Mouse (Mus musculus) brain, embryonic 14.5 days (tissue): ENCODE results near the gene Alox8. TPM values are rescaled to one million over a fixed set of nuclear protein-coding genes. Genes with fewer than 3 reads are reported as not detected.
A peak's percentile ranks its signal among the peaks of the same experiment; 100 is the strongest.

Experiments used
- DNase-seq: peaks from one replicate; pipeline ENCODE4 v3.0.0-alpha.2; 2011; ENCODE audit warnings: low read depth
- CTCF ChIP-seq: fragments of 200-500 bp; IDR thresholded peaks from 2 replicates; pipeline ENCODE4 v1.5.1; 2012; ENCODE audit warnings: inconsistent platforms, mild to moderate bottlenecking, moderate library complexity, borderline replicate concordance; ENCODE audit not compliant: insufficient read depth, insufficient read length; ENCODE audit errors: extremely low read depth
- POLR2A ChIP-seq: fragments of 200-500 bp; IDR thresholded peaks from 2 replicates; pipeline ENCODE4 v1.6.1; 2012; ENCODE audit warnings: mild to moderate bottlenecking, inconsistent platforms, borderline replicate concordance; ENCODE audit not compliant: poor library complexity, insufficient read depth, insufficient read length, severe bottlenecking; ENCODE audit errors: extremely low read depth
- polyA plus RNA-seq: library from polyadenylated mRNA; depleted of rRNA; stranded (reverse); fragments of >200 nt; gene quantifications from 2 replicates; pipeline ENCODE4 v1.2.3, GENCODE M21; 2012

The Alox8 gene
- polyA plus RNA-seq, 1 experiment: 0.25 TPM

DNA sequence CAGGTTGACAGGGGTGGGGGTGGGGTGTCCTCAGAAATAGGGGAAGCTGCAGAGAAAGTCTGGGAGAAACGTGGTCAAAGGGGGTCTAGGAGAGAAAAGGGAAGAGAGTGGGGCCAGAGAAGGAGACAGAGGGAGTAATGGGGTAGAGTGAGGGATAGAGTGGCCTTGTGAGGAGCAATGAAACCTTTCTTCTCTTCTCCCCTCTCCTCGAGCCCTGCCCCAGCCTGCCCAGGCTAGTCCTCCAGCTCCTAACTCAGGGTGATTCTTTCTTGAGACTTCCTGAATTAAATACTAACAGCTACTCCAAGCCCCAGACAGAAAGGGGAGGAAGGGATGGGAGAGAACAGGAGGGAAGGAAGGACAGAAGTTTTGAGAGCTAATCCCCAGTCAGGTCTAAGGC is 21.0 kb upstream of the Alox8 start:
- TF ChIP-seq POLR2A: no peak
- no peak for TF ChIP-seq CTCF
- no peak for DNase-seq

DNA sequence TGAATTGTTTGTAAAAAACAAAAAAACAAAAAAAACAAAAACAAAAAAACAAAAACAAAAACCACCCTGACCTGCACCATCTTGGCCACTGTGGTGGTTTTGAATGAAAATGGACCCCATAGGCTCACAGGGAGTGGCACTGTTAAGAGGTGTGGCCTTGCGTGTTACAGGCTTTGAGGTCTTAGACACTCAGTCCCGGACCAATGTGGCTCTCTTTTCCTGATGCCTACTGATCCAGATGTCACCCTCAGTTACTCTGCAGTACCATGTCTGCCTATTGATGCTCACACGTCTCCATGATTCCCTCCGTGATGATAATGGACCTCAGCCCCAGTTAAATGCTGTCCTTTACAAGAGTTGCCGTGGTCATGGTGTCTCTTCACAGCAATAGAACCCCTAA is 19.8 kb upstream of the Alox8 start:
- TF ChIP-seq CTCF: no peak
- no peak for TF ChIP-seq POLR2A
- DNase-seq: no peak

DNA sequence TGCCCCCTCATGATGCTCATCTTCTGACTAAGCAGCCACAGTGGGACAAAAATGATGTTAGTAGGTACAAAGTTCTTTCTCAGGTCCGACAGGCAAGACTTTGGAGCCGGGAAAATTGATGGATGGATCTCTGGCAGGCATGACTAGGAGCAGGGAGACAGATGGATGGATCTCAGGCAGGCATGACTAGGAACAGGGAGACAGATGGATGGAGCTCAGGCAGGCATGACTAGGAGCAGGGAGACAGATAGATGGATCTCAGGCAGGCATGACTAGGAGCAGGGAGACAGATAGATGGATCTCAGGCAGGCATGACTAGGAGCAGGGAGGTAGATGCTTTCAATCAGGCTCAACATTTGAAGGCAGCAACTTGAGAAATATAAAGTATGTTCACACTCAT is 13.8 kb upstream of the Alox8 start:
- peak; percentile 92 for DNase-seq
- TF ChIP-seq POLR2A (no peak), CTCF (no peak)

DNA sequence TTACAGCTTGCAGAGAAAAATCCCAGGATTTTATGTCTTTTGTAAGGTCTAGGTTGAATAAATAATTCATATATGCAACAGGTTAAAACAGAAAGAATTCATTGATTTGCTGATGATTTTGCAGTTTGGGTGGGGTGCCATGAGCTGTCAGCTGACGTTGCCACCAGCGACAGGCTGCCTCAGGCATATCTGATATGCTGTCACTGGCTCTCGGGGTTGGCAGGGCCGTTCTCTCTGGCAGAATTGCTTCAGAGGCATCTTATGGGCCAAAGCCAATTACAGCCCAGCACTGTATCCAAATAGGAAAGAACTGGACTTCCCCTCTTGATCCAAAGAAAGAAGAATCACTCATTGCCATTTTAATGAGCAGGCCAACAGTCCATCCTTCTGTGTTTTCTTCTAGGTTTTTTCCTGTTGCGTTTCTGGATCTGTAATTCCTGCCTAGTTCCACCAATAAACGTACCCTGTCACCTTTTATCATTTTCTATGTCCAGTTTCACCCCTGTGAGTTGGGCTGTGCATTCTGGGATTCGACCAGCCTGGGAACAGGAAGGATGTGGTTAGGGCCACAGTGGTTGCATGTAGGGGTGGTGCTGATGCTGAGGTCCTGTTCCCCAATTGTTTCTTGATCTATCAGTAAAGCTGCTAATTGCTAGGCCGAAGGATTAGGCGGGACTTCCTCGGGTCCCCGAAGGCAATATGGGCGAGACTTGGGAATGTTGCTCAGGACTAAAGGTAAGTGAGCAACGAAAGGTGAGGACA is 5.0 kb upstream of the Alox8 start:
- TF ChIP-seq CTCF (no peak), POLR2A (no peak)

DNA sequence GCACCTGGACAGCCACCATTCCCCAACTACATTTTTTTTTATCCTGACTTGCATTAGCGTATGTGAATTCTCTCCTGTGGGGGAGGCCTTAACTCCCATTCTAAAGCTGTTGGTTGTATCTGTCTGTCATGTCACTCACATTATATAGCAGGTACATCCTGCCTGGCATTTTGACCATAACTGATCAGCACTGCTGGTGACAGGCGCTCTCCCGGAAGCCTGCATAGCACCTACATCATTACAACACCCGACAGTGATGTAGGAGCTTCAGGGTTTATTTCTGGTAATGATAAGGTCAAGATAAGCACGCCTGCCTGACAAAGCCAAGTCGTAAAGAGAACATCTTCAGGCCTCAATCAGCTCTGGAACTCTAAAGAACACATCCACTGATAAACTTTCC is 2.6 kb upstream of the Alox8 start:
- no peak for TF ChIP-seq POLR2A
- no peak for TF ChIP-seq CTCF
- DNase-seq: no peak

More for the DNA sequence above, 5.0 kb upstream of the Alox8 start:
- DNase-seq: no peak

DNA sequence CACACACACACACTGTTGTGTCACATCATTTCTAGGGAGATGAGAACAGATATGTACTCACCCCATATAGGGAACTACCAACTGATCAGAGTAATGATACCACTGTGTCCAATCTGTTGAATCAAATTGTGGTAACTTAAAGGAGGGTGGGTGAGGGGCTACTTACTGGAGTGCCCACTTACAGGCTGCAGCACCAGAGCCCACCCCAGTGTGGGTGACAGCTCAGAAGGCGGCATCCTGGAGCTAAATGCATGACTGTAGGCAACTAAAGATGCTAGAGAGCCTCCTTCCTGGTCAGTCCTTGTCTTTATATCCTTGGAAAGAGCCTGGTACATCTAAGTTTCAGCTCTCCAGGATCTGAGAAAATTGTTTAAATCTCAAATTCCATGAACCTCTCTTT is 1.6 kb upstream of the Alox8 start:
- no peak for TF ChIP-seq POLR2A
- no peak for TF ChIP-seq CTCF

DNA sequence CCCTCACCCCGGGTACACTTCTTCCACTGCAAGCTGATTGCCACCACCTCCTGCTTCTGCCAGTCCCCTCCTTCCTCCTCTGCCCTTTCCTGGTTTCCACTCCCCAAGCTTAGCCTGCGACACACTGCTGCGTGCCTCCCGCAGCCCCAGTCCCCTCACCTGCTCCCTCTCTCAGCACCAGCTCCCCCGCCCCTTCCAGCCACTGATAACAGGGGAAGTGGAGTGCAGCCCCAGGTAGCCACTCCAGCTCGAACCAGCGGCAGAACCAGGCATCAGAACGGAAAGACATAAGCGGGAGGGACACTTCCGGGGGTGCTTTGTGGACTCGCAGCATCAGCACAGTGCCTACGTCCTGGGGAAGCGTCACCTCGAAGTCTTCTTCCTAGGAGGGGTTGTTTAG is 449 bp downstream of the Alox8 start:
- no peak for TF ChIP-seq CTCF
- no peak for TF ChIP-seq POLR2A
- peak; percentile 2 for DNase-seq

More for the DNA sequence above, 1.6 kb upstream of the Alox8 start:
- DNase-seq: no peak

DNA sequence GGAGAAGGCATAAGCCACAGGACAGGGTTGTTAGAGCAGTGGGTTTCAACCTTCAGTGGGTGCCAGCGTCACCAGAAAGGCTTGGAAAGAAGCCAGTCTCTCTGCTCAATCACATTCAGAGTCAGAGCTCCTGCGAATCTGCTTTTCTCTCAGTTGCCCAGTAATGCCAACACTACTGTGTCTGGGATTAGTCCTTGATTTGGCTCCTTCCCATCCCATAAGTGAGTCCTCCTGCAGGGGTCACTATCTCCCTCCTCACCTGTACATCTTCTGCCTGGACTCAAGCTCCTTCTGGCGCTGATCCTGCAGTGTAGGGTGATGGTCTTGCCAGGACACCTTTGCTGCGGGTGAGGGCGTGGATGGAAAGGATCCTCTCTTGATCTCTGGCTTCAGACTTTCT is 877 bp downstream of the Alox8 start:
- DNase-seq: peak; percentile 57
- TF ChIP-seq POLR2A (no peak), CTCF (peak; percentile 28; the same call in 1 of the 2 replicates)

DNA sequence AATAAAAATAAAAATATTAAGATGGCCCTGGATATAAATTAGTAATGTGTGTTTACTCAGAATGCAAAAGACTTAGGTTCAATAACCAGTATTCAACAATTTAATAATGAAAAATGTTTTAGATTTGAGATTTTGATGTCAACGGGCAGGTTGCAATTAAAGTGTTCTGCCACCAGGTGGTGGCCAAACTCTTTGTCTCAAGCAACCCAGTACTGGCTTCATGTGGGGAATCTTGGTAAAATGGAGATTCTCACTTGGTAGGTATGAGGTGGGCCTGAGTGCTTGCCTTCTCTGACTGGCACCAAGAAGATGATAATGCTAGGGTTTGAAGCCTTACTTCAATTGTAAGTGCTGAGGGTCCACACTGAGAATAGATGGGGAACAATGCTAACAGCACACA is 4.8 kb downstream of the Alox8 start:
- TF ChIP-seq CTCF (peak; percentile 80), POLR2A (no peak)
- peak; percentile 73 for DNase-seq

DNA sequence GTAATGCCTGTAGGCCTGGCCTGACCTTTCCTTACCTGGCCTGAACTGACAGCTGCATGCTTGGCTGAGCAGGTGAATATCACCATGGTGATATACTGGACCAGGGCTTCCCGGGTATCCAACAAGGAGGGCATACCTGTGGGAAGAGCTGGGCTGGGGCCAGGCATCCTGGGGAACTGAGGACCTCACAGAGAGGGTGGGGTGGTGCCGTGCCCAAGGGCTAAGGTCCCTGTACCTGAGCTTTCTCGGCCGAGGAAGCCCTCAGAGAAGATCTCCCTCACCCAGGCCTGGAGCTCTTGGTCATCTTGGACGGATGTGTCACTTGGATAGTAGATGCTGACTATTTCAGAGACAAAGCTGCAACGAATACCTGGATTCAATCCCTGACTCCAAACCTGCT is 11.7 kb downstream of the Alox8 start:
- TF ChIP-seq CTCF (no peak), POLR2A (no peak)
- no peak for DNase-seq

DNA sequence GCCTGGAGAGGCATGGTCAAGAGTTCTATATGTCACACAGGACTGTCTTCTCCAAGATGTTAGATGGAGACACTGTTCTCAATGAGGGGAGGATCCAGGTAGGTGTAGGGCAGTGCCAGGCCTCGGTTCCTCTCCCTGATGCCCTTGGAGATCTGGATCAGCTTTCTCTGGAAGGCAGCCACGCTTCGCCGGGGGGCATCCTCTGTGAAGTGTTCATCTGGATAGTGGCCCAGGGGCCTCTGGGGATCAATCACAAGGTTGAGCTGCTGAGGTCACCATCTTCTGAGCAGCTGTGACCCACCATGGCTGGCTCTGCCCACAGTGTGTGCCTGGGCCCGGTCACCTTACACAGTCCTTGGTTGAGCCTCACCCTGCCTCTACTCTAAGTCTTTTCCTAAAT is 12.6 kb downstream of the Alox8 start:
- TF ChIP-seq POLR2A (no peak), CTCF (no peak)
- no peak for DNase-seq

DNA sequence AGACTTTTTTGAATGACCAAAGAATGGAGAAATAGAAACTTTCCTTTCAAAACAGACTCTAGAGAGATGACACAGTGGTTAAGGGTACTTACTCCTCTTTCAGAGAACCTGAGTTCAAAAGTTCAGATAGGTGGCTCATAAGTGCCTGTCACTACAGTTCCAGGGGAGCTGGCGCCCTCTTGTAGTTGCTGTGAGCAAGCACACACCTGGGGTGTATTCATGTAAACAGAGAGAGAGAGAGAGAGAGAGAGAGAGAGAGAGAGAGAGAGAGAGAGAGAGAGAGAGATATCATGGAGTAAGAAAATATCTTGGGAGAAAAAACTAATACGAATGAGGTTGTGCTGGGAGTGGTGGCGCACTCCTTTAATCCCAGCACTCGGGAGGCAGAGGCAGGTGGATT is 17.5 kb downstream of the Alox8 start:
- no peak for TF ChIP-seq CTCF
- no peak for TF ChIP-seq POLR2A
- no peak for DNase-seq
